Mouse (Mus musculus) embryonic facial prominence, embryonic 10.5 days (tissue): ENCODE results near the gene Notch1. TPM values are rescaled to one million over a fixed set of nuclear protein-coding genes. Genes with fewer than 3 reads are reported as not detected.

Experiments
- DNase-seq: peaks from one replicate; pipeline ENCODE4 v3.0.0-alpha.2; 2017; ENCODE audit warnings: low spot score
- H3K27ac ChIP-seq: fragments of 300-500 bp; sonication (generic); replicated peaks from 2 replicates; pipeline ENCODE4 v1.5.1; 2016; ENCODE audit warnings: mild to moderate bottlenecking
- H3K27me3 ChIP-seq: fragments of 300-500 bp; sonication (generic); replicated peaks from 2 replicates; pipeline ENCODE4 v1.6.1; 2016; ENCODE audit warnings: low read depth, mild to moderate bottlenecking; ENCODE audit not compliant: poor library complexity, severe bottlenecking
- H3K36me3 ChIP-seq: fragments of 300-500 bp; sonication (generic); replicated peaks from 2 replicates; pipeline ENCODE4 v1.6.1; 2016; ENCODE audit warnings: mild to moderate bottlenecking, moderate library complexity
- H3K4me1 ChIP-seq: fragments of 300-500 bp; sonication (generic); 2 replicates; pipeline ENCODE4 v1.6.1; 2016
- H3K4me3 ChIP-seq: fragments of 300-500 bp; sonication (generic); 2 replicates; pipeline ENCODE4 v1.5.1; 2016; ENCODE audit warnings: mild to moderate bottlenecking, moderate library complexity
- H3K9me3 ChIP-seq: fragments of 300-500 bp; sonication (generic); 2 replicates; pipeline ENCODE4 v1.6.1; 2016; ENCODE audit warnings: mild to moderate bottlenecking
- WGBS: fragments of 180-500 bp; shearing (Covaris S2); methylation state at CpG from one replicate; pipeline ENCODE4 v1.1.7; 2016; 5-methylcytosine and 5-hydroxymethylcytosine counted together
- polyA plus RNA-seq: library from polyadenylated mRNA; unstranded; fragments of >200 nt; fragmentation: Nextera tagmentation; extraction: Ambion mirVana; gene quantifications from 2 replicates; pipeline ENCODE4 v1.2.1, GENCODE M21; 2016

The Notch1 gene
- polyA plus RNA-seq, 1 experiment from 2014 or later = 17.1 TPM

GRCm38 (mm10) chr2:26444946-26445665 is 71.4 kb downstream of the Notch1 start, which contains the start of gene Sec16a:
Sec16a (minus strand) TSS chr2:26445216.
- Histone ChIP-seq H3K9me3 (no peaks in the 10 kb centered on the region), H3K27me3 (no peaks in the 10 kb centered on the region), H3K4me3 (peak within 1 kb of the TSS; percentile 92), H3K4me1 (peaks cover 44% of the 10 kb centered on the region), H3K36me3 (peaks cover 19% of the 10 kb centered on the region), H3K27ac (peak within 1 kb of the TSS; percentile 89)
- under 1% methylated on average over 61 of the region's 61 CpGs for WGBS
- DNase-seq = peak; percentile 100

- Histone ChIP-seq H3K9me3 (no peaks in the 10 kb centered on the region), H3K4me3 (peak overlapping the region; percentile 92), H3K27me3 (no peaks in the 10 kb centered on the region), H3K36me3 (peaks cover 27% of the 10 kb centered on the region), H3K4me1 (peaks cover 44% of the 10 kb centered on the region), H3K27ac (peak overlapping the region; percentile 89)
- no peak for DNase-seq
- WGBS = 6% methylated on average over 15 of the region's 15 CpGs
Observed at GRCm38 (mm10) chr2:26444368-26444767, 72.1 kb downstream of the Notch1 start.

GRCm38 (mm10) chr2:26443876-26444275 is 72.6 kb downstream of the Notch1 start:
- 58% methylated on average over 3 of the region's 3 CpGs for WGBS
- Histone ChIP-seq H3K4me3 (peak overlapping the region; percentile 92), H3K27ac (0 out of 2 replicates have a peak overlapping the region, but pooled peaks have one; percentile 89), H3K27me3 (no peaks in the 10 kb centered on the region), H3K9me3 (no peaks in the 10 kb centered on the region), H3K36me3 (peaks cover 31% of the 10 kb centered on the region), H3K4me1 (peaks cover 44% of the 10 kb centered on the region)
- no peak for DNase-seq

- H3K9me3 ChIP-seq = no peaks in the 10 kb centered on the region
- peaks cover 43% of the 10 kb centered on the region for H3K4me1 ChIP-seq
- no peak overlapping the region for H3K4me3 ChIP-seq
- no peaks in the 10 kb centered on the region for H3K27me3 ChIP-seq
- WGBS = 87% methylated on average over 1 of the region's 1 CpGs
- no peak overlapping the region for H3K27ac ChIP-seq
- peaks cover 42% of the 10 kb centered on the region for H3K36me3 ChIP-seq
- no peak for DNase-seq
Observed at GRCm38 (mm10) chr2:26442843-26443242, 73.6 kb downstream of the Notch1 start.

- peaks cover 32% of the 10 kb centered on the region for H3K4me1 ChIP-seq
- DNase-seq = no peak
- WGBS = 80% methylated on average over 5 of the region's 5 CpGs
- H3K9me3 ChIP-seq = no peaks in the 10 kb centered on the region
- peaks cover 52% of the 10 kb centered on the region for H3K36me3 ChIP-seq
- H3K4me3 ChIP-seq = no peak overlapping the region
- no peak overlapping the region for H3K27ac ChIP-seq
- H3K27me3 ChIP-seq = no peaks in the 10 kb centered on the region
Observed at GRCm38 (mm10) chr2:26441688-26442087, 74.8 kb downstream of the Notch1 start.

GRCm38 (mm10) chr2:26441261-26441660 is 75.2 kb downstream of the Notch1 start:
- no peak overlapping the region for H3K27ac ChIP-seq
- WGBS = 91% methylated on average over 4 of the region's 4 CpGs
- H3K4me1 ChIP-seq = peaks cover 27% of the 10 kb centered on the region
- no peaks in the 10 kb centered on the region for H3K9me3 ChIP-seq
- no peaks in the 10 kb centered on the region for H3K27me3 ChIP-seq
- no peak for DNase-seq
- no peak overlapping the region for H3K4me3 ChIP-seq
- peaks cover 53% of the 10 kb centered on the region for H3K36me3 ChIP-seq

GRCm38 (mm10) chr2:26439671-26440070 is 76.8 kb downstream of the Notch1 start:
- Histone ChIP-seq H3K4me1 (peaks cover 16% of the 10 kb centered on the region), H3K4me3 (no peak overlapping the region), H3K9me3 (no peaks in the 10 kb centered on the region), H3K27me3 (no peaks in the 10 kb centered on the region), H3K27ac (no peak overlapping the region), H3K36me3 (peaks cover 69% of the 10 kb centered on the region)
- no peak for DNase-seq
- WGBS = 91% methylated on average over 6 of the region's 6 CpGs

GRCm38 (mm10) chr2:26438373-26438772 is 78.1 kb downstream of the Notch1 start:
- peaks cover 82% of the 10 kb centered on the region for H3K36me3 ChIP-seq
- WGBS = 92% methylated on average over 7 of the region's 7 CpGs
- H3K4me3 ChIP-seq = no peak overlapping the region
- no peak overlapping the region for H3K27ac ChIP-seq
- H3K4me1 ChIP-seq = peaks cover 5% of the 10 kb centered on the region; the same call in 1 of the 2 replicates
- H3K27me3 ChIP-seq = no peaks in the 10 kb centered on the region
- no peak for DNase-seq
- H3K9me3 ChIP-seq = no peaks in the 10 kb centered on the region

- Histone ChIP-seq H3K27me3 (no peaks in the 10 kb centered on the region), H3K27ac (no peak overlapping the region), H3K4me1 (no peaks in the 10 kb centered on the region), H3K9me3 (no peaks in the 10 kb centered on the region), H3K36me3 (peaks cover 94% of the 10 kb centered on the region), H3K4me3 (no peak overlapping the region; the same call in 1 of the 2 replicates)
- WGBS = 88% methylated on average over 4 of the region's 4 CpGs
- no peak for DNase-seq
Observed at GRCm38 (mm10) chr2:26437221-26437620, 79.2 kb downstream of the Notch1 start.

GRCm38 (mm10) chr2:26434791-26435572 is 81.5 kb downstream of the Notch1 start:
- Histone ChIP-seq H3K27me3 (no peaks in the 10 kb centered on the region), H3K27ac (no peak overlapping the region), H3K36me3 (peaks cover 96% of the 10 kb centered on the region), H3K4me1 (no peaks in the 10 kb centered on the region), H3K4me3 (no peak overlapping the region), H3K9me3 (no peaks in the 10 kb centered on the region)
- WGBS = 91% methylated on average over 7 of the region's 7 CpGs
- DNase-seq = no peak

- peaks cover 100% of the 10 kb centered on the region for H3K36me3 ChIP-seq
Observed at GRCm38 (mm10) chr2:26429851-26430250, 86.6 kb downstream of the Notch1 start.

GRCm38 (mm10) chr2:26424541-26424940 is 91.9 kb downstream of the Notch1 start:
- H3K4me3 ChIP-seq = no peak overlapping the region
- no peak for DNase-seq
- no peak overlapping the region for H3K27ac ChIP-seq
- H3K4me1 ChIP-seq = no peaks in the 10 kb centered on the region
- peaks cover 99% of the 10 kb centered on the region for H3K36me3 ChIP-seq
- H3K27me3 ChIP-seq = no peaks in the 10 kb centered on the region
- WGBS = 94% methylated on average over 2 of the region's 2 CpGs
- no peaks in the 10 kb centered on the region for H3K9me3 ChIP-seq

More at GRCm38 (mm10) chr2:26429851-26430250, 86.6 kb downstream of the Notch1 start:
- Histone ChIP-seq H3K9me3 (no peaks in the 10 kb centered on the region), H3K27ac (no peak overlapping the region), H3K4me3 (no peak overlapping the region), H3K27me3 (no peaks in the 10 kb centered on the region), H3K4me1 (no peaks in the 10 kb centered on the region)
- no peak for DNase-seq
- 92% methylated on average over 5 of the region's 5 CpGs for WGBS
